Comparison of ENCODE assay signal across 11 mouse cellular contexts in the genomic region with DNA sequence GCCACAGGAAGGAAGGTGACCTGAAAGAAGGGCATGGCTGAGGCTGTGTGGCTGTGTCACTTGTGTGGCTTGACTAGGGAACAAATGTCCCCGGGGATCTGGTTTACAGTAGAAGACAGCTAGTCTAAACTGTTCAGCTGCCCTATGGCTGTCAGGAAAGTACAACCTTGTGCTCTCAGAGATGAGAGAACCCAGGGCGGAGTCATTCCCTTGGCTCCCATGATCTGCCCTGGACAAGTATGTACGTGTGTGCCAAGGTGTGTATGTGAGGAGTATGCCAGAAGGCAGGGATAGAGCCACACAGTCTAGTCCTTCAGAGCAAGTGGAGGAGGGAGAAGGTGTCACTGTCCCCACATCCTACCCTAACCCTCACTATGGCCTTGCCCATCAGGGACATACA. TPM values are rescaled to one million over a fixed set of nuclear protein-coding genes. Genes with fewer than 3 reads are reported as not detected.
DNase-seq lines count a peak whose midpoint lies in the region; ATAC-seq and TF ChIP-seq lines count a peak whose summit lies in the region.
"Had no signal": no experiment of that assay in that cellular context is flagged by ENCODE, and none has a peak within 500 bp of the region (broad histone marks: within the 10 kb centered on the region; RNA-seq: fewer than 3 reads in every experiment).

No protein-coding gene starts in this region.

- H3K9me3 ChIP-seq in kidney, postnatal 0 days (replicated peaks; ENCODE audit: low read length) = no peaks in the 10 kb centered on the region
- H3K9me3 ChIP-seq in erythroblast, embryonic 14.5 days (ENCODE audit: control insufficient read depth, low read length) = no peaks in the 10 kb centered on the region
- H3K9me3 ChIP-seq: forebrain, embryonic 13.5 days had no signal

- no peak overlapping the region for H3K4me2 ChIP-seq in kidney, postnatal 0 days (ENCODE audit: low read length)
- H3K4me2 ChIP-seq: forebrain, embryonic 13.5 days had no signal

- peaks cover 20% of the 10 kb centered on the region for H3K4me1 ChIP-seq in kidney, postnatal 0 days (replicated peaks; ENCODE audit: insufficient read depth, low read length)
- H3K4me1 ChIP-seq in erythroblast, embryonic 14.5 days (ENCODE audit: control insufficient read depth) = peaks cover 81% of the 10 kb centered on the region
- H3K4me1 ChIP-seq in cerebellum, adult 2 months (ENCODE audit: control insufficient read depth, insufficient read depth, low read length) = peaks cover 4% of the 10 kb centered on the region; the same call in 1 of the 2 replicates

- H3K27me3 ChIP-seq in kidney, postnatal 0 days (ENCODE audit: insufficient read depth, low read length) = no peaks in the 10 kb centered on the region
- no peaks in the 10 kb centered on the region for H3K27me3 ChIP-seq in erythroblast, embryonic 14.5 days (ENCODE audit: control insufficient read depth)
- H3K27me3 ChIP-seq in cerebellum, adult 2 months (ENCODE audit: control insufficient read depth, insufficient read depth, low read length) = no peaks in the 10 kb centered on the region
- H3K27me3 ChIP-seq: forebrain, embryonic 13.5 days; Patski had no signal

- WGBS in kidney, postnatal 0 days = 100% methylated on average over 3 of the region's 3 CpGs
- WGBS in macrophage (ENCODE audit: missing documents) = 60% methylated on average over 3 of the region's 3 CpGs
- 97% methylated on average over 3 of the region's 3 CpGs for WGBS in cerebellum, adult 2 months

- H3K27ac ChIP-seq in gastrocnemius, adult 2 months = peak overlapping the region; percentile 65
- H3K27ac ChIP-seq in kidney, postnatal 0 days = peak overlapping the region; percentile 66
- peak overlapping the region; percentile 90 for H3K27ac ChIP-seq in macrophage
- no peak overlapping the region for H3K27ac ChIP-seq in cerebellum, adult 2 months (ENCODE audit: insufficient read depth, low read length)
- H3K27ac ChIP-seq: forebrain, embryonic 13.5 days had no signal

- no peak for DNase-seq in gastrocnemius, adult 2 months
- no peak for DNase-seq in gastrocnemius, postnatal 36 days
- no peak for DNase-seq in kidney, postnatal 0 days (ENCODE audit: low spot score)
- no peak for DNase-seq in kidney, adult 18-20 months
- DNase-seq in cerebellum, adult 2 months = no peak
- no peak for DNase-seq in gastrocnemius, adult 8-10 months (ENCODE audit: low spot score in 2 of 2)
- DNase-seq: left cerebral cortex, postnatal 4 days had no signal

- H3K9ac ChIP-seq in kidney, postnatal 0 days (ENCODE audit: low read depth, low read length) = no peak overlapping the region
- H3K9ac ChIP-seq: forebrain, embryonic 13.5 days had no signal

- no peak for ATAC-seq in kidney, postnatal 0 days (replicated peaks; ENCODE audit: low FRiP score, low read depth)
- ATAC-seq: forebrain, embryonic 13.5 days had no signal

- no peaks in the 10 kb centered on the region for H3K79me2 ChIP-seq in macrophage (ENCODE audit: inconsistent target)

- no peak for TF ChIP-seq CTCF in gastrocnemius, adult 2 months (IDR thresholded peaks at IDR 0.05)
- no peak for TF ChIP-seq CTCF in kidney, postnatal 0 days (IDR thresholded peaks at IDR 0.05; ENCODE audit: low read depth)
- no peak for TF ChIP-seq CTCF in cerebellum, adult 2 months (IDR thresholded peaks at IDR 0.05; ENCODE audit: borderline replicate concordance, insufficient read depth, low read depth, low read length)

- no peak overlapping the region for H3K4me3 ChIP-seq in gastrocnemius, adult 2 months
- no peak overlapping the region for H3K4me3 ChIP-seq in kidney, postnatal 0 days (replicated peaks; ENCODE audit: low read depth, low read length)
- peak overlapping the region; percentile 65 for H3K4me3 ChIP-seq in erythroblast, embryonic 14.5 days (replicated peaks)
- no peak overlapping the region for H3K4me3 ChIP-seq in macrophage (ENCODE audit: inconsistent target)
- H3K4me3 ChIP-seq in cerebellum, adult 2 months (replicated peaks; ENCODE audit: insufficient read depth, low read depth, low read length) = no peak overlapping the region
- H3K4me3 ChIP-seq: forebrain, embryonic 13.5 days had no signal

- no peak for TF ChIP-seq POLR2A in cerebellum, adult 2 months (IDR thresholded peaks at IDR 0.05; ENCODE audit: borderline replicate concordance, insufficient read depth, low read length)

- H3K36me3 ChIP-seq in kidney, postnatal 0 days (ENCODE audit: insufficient read depth, low read length) = no peaks in the 10 kb centered on the region
- peaks cover 14% of the 10 kb centered on the region for H3K36me3 ChIP-seq in erythroblast, embryonic 14.5 days (ENCODE audit: control insufficient read depth)
- H3K36me3 ChIP-seq in macrophage (ENCODE audit: inconsistent target) = no peaks in the 10 kb centered on the region

- intact Hi-C loops in gastrocnemius, adult 2 months (cut with DNase I) = no loop called here
- intact Hi-C loops in gastrocnemius, postnatal 36 days (cut with DNase I) = no loop called here

RNA-seq across cellular contexts. Expression of gene Col18a1, which starts 44.3 kb away (rescaled TPM):
- 1 to 10 TPM; 3.8 to 6.0 TPM for total RNA-seq in gastrocnemius, adult 2 months (2021)
- total RNA-seq in gastrocnemius, postnatal 36 days (2021) = 10 to 100 TPM in 1 of 2 experiments, 1 to 10 TPM in 1; 6.4 to 10.3 TPM
- 178 and 197 TPM in 2 replicates for polyA plus RNA-seq in kidney, postnatal 0 days (2015; fragmentation: Nextera tagmentation; extraction: Ambion mirVana)
- 0.45 and 0.66 TPM in 2 replicates for polyA plus RNA-seq in erythroblast, embryonic 14.5 days (2012)
- total RNA-seq in macrophage (2018; cell fraction: chromatin; rRNA removed) = 10 to 100 TPM in 6 of 26 experiments, 1 to 10 TPM in 11, under 1 TPM in 8, not detected in 1; 0.21 to 92.0 (median 4.3) TPM
- total RNA-seq in macrophage (2018; cell fraction: cytosol; rRNA removed) = 1 to 10 TPM in 22 of 26 experiments, under 1 TPM in 4; 0.75 to 6.8 (median 2.5) TPM
- total RNA-seq in macrophage (2018; cell fraction: nucleus; rRNA removed) = 10 to 100 TPM in 2 of 26 experiments, 1 to 10 TPM in 24; 1.3 to 32.2 (median 4.7) TPM
- 1.1 to 15.2 TPM (median 3.7 TPM) in 3 replicates for polyA plus RNA-seq in macrophage (2018)
- 45.7 and 52.8 TPM in 2 replicates for polyA plus RNA-seq in cerebellum, adult 2 months (2012; rRNA removed)
- 1 to 10 TPM; 2.2 to 5.9 (median 3.7) TPM for total RNA-seq in gastrocnemius, adult 8-10 months (2022)

RNA-seq across cellular contexts. Expression of gene Pofut2, which starts 48.4 kb away (rescaled TPM):
- 10 to 100 TPM; 21.9 to 25.2 TPM for total RNA-seq in gastrocnemius, adult 2 months (2021)
- 10 to 100 TPM; 19.9 to 23.2 TPM for total RNA-seq in gastrocnemius, postnatal 36 days (2021)
- polyA plus RNA-seq in kidney, postnatal 0 days (2015; fragmentation: Nextera tagmentation; extraction: Ambion mirVana) = 96.9 and 104 TPM in 2 replicates
- 5.0 and 5.7 TPM in 2 replicates for polyA plus RNA-seq in erythroblast, embryonic 14.5 days (2012)
- total RNA-seq in macrophage (2018; cell fraction: chromatin; rRNA removed) = 100 to 1,000 TPM in 9 of 26 experiments, 10 to 100 TPM in 17; 27.2 to 323 (median 74.2) TPM
- 10 to 100 TPM; 30.4 to 85.8 (median 50.3) TPM for total RNA-seq in macrophage (2018; cell fraction: cytosol; rRNA removed)
- 100 to 1,000 TPM in 5 of 26 experiments, 10 to 100 TPM in 21; 37.1 to 164 (median 63.5) TPM for total RNA-seq in macrophage (2018; cell fraction: nucleus; rRNA removed)
- 44.9 to 65.4 TPM (median 49.4 TPM) in 3 replicates for polyA plus RNA-seq in macrophage (2018)
- 44.9 and 45.2 TPM in 2 replicates for polyA plus RNA-seq in cerebellum, adult 2 months (2012; rRNA removed)
- 10 to 100 TPM; 22.7 to 29.5 (median 23.8) TPM for total RNA-seq in gastrocnemius, adult 8-10 months (2022)
